Mouse (Mus musculus): ENCODE measurements at regions not wholly inside any gene's neighbourhood (a gene's known extent, or its start where the extent isn't known, plus 50 kb on each side); places are given as distances from the start of the nearest gene placed in this dataset.
A peak's percentile ranks its signal among the peaks of the same experiment; 100 is the strongest.

- 57% methylated on average over 5 of the region's 5 CpGs for WGBS
- H3K36me3 ChIP-seq = no peaks in the 10 kb centered on the region
- H3K4me3 ChIP-seq (replicated peaks) = no peak overlapping the region
- no peak overlapping the region for H3K27ac ChIP-seq
- no peaks in the 10 kb centered on the region for H3K4me1 ChIP-seq (replicated peaks)
- no peak for ATAC-seq (ENCODE audit: insufficient number of reproducible peaks, insufficient read depth, low FRiP score, low TSS enrichment, low read depth)
- H3K9me3 ChIP-seq = no peaks in the 10 kb centered on the region
- peaks cover 20% of the 10 kb centered on the region for H3K27me3 ChIP-seq
- H3K4me2 ChIP-seq = no peak overlapping the region
- no peak overlapping the region for H3K9ac ChIP-seq (replicated peaks)
Observed at GRCm38 (mm10) chr9:46509896-46510295, 190.1 kb upstream of the 4931429L15Rik start.

- Histone ChIP-seq H3K27ac (no peak overlapping the region), H3K4me2 (no peak overlapping the region), H3K4me1 (replicated peaks) (no peaks in the 10 kb centered on the region), H3K9me3 (no peaks in the 10 kb centered on the region), H3K4me3 (replicated peaks) (no peak overlapping the region), H3K27me3 (peaks cover 21% of the 10 kb centered on the region), H3K9ac (replicated peaks) (no peak overlapping the region), H3K36me3 (no peaks in the 10 kb centered on the region)
- no peak for ATAC-seq (ENCODE audit: insufficient number of reproducible peaks, insufficient read depth, low FRiP score, low TSS enrichment, low read depth)
- 25% methylated on average over 5 of the region's 5 CpGs for WGBS
Observed at GRCm38 (mm10) chr9:46509458-46509857, 189.7 kb upstream of the 4931429L15Rik start.

GRCm38 (mm10) chr9:46507036-46507435 lies 187.2 kb upstream of the 4931429L15Rik start:
- H3K27ac ChIP-seq = no peak overlapping the region

GRCm38 (mm10) chr9:46504536-46504935 lies 184.8 kb upstream of the 4931429L15Rik start:
- 32% methylated on average over 12 of the region's 12 CpGs for WGBS
- ATAC-seq (ENCODE audit: insufficient number of reproducible peaks, insufficient read depth, low FRiP score, low TSS enrichment, low read depth) = no peak
- Histone ChIP-seq H3K4me3 (replicated peaks) (no peak overlapping the region), H3K4me1 (replicated peaks) (0 out of 2 replicates have a peak, but pooled peaks cover 3% of the 10 kb centered on the region), H3K27me3 (peaks cover 34% of the 10 kb centered on the region), H3K9me3 (no peaks in the 10 kb centered on the region), H3K27ac (no peak overlapping the region), H3K4me2 (no peak overlapping the region), H3K9ac (replicated peaks) (no peak overlapping the region), H3K36me3 (no peaks in the 10 kb centered on the region)

More at GRCm38 (mm10) chr9:46507036-46507435, 187.2 kb upstream of the 4931429L15Rik start:
- no peak for ATAC-seq (ENCODE audit: insufficient number of reproducible peaks, insufficient read depth, low FRiP score, low TSS enrichment, low read depth)
- no peak overlapping the region for H3K4me2 ChIP-seq
- H3K4me3 ChIP-seq (replicated peaks) = no peak overlapping the region
- 89% methylated on average over 4 of the region's 4 CpGs for WGBS
- H3K9me3 ChIP-seq = no peaks in the 10 kb centered on the region
- no peak overlapping the region for H3K9ac ChIP-seq (replicated peaks)
- 0 out of 2 replicates have a peak, but pooled peaks cover 3% of the 10 kb centered on the region for H3K4me1 ChIP-seq (replicated peaks)
- no peaks in the 10 kb centered on the region for H3K36me3 ChIP-seq
- peaks cover 31% of the 10 kb centered on the region for H3K27me3 ChIP-seq

GRCm38 (mm10) chr9:46504133-46504416 lies 184.3 kb upstream of the 4931429L15Rik start:
- WGBS = 64% methylated on average over 3 of the region's 3 CpGs
- Histone ChIP-seq H3K27me3 (peaks cover 36% of the 10 kb centered on the region), H3K27ac (no peak overlapping the region), H3K9ac (replicated peaks) (no peak overlapping the region), H3K4me3 (replicated peaks) (no peak overlapping the region), H3K4me2 (no peak overlapping the region), H3K9me3 (no peaks in the 10 kb centered on the region), H3K36me3 (no peaks in the 10 kb centered on the region), H3K4me1 (replicated peaks) (0 out of 2 replicates have a peak, but pooled peaks cover 3% of the 10 kb centered on the region)
- ATAC-seq (ENCODE audit: insufficient number of reproducible peaks, insufficient read depth, low FRiP score, low TSS enrichment, low read depth) = no peak

DNA sequence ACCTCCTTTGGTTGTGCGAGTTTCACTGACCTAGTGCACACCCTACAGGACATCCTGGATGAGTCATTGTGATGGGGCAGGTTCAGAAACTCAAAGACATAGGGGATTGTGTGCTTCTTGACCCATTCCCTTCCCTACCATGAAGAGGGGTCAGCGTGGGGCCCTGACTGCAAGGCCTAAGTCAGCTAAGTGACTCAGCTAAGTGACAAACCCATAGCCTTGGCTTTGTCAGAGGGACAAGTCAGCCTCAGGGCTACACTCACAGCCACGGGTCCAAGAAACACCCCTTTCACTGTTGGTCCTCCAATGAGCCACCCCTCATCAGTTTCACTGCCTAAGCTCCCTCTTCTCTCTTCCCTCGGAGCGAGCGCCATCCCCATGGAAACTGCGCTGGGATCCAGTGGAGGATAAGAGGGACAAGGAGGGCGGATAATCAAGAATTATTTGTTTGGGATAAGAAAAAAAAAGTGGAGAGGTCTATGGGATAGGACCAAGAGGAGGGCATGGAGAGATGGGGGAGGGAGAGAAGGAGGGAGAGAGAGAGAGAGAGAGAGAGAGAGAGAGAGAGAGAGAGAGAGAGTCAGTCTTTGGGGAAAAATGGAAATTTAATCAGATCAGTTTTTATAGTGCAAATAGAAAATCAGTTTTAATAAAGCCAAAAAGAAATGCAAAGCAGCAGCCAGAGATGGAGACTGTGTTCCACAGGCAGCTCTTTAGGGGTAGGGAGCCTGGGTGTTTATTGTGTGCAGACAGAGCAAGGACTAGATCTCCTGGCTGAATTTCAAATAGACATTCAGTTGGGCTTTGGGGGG lies 183.7 kb upstream of the 4931429L15Rik start:
- Histone ChIP-seq H3K36me3 (no peaks in the 10 kb centered on the region), H3K4me3 (replicated peaks) (no peak overlapping the region), H3K27ac (no peak overlapping the region), H3K27me3 (peaks cover 36% of the 10 kb centered on the region), H3K4me1 (replicated peaks) (0 out of 2 replicates have a peak, but pooled peaks cover 9% of the 10 kb centered on the region), H3K4me2 (no peak overlapping the region), H3K9ac (replicated peaks) (no peak overlapping the region), H3K9me3 (no peaks in the 10 kb centered on the region)
- ATAC-seq (ENCODE audit: insufficient number of reproducible peaks, insufficient read depth, low FRiP score, low TSS enrichment, low read depth) = no peak
- 85% methylated on average over 8 of the region's 8 CpGs for WGBS

GRCm38 (mm10) chr9:46499426-46499825 lies 179.6 kb upstream of the 4931429L15Rik start:
- Histone ChIP-seq H3K4me1 (replicated peaks) (0 out of 2 replicates have a peak, but pooled peaks cover 12% of the 10 kb centered on the region), H3K9me3 (no peaks in the 10 kb centered on the region), H3K27ac (no peak overlapping the region), H3K27me3 (peaks cover 30% of the 10 kb centered on the region), H3K9ac (replicated peaks) (no peak overlapping the region), H3K36me3 (no peaks in the 10 kb centered on the region), H3K4me2 (no peak overlapping the region), H3K4me3 (replicated peaks) (no peak overlapping the region)
- no peak for ATAC-seq (ENCODE audit: insufficient number of reproducible peaks, insufficient read depth, low FRiP score, low TSS enrichment, low read depth)
- WGBS = 22% methylated on average over 2 of the region's 2 CpGs

- Histone ChIP-seq H3K4me2 (no peak overlapping the region), H3K9ac (replicated peaks) (no peak overlapping the region), H3K27ac (no peak overlapping the region), H3K27me3 (peaks cover 30% of the 10 kb centered on the region), H3K9me3 (no peaks in the 10 kb centered on the region), H3K36me3 (no peaks in the 10 kb centered on the region), H3K4me1 (replicated peaks) (0 out of 2 replicates have a peak, but pooled peaks cover 8% of the 10 kb centered on the region), H3K4me3 (replicated peaks) (no peak overlapping the region)
- ATAC-seq (ENCODE audit: insufficient number of reproducible peaks, insufficient read depth, low FRiP score, low TSS enrichment, low read depth) = no peak
- WGBS = 57% methylated on average over 5 of the region's 5 CpGs
Observed at GRCm38 (mm10) chr9:46498861-46499260, 179.1 kb upstream of the 4931429L15Rik start.

DNA sequence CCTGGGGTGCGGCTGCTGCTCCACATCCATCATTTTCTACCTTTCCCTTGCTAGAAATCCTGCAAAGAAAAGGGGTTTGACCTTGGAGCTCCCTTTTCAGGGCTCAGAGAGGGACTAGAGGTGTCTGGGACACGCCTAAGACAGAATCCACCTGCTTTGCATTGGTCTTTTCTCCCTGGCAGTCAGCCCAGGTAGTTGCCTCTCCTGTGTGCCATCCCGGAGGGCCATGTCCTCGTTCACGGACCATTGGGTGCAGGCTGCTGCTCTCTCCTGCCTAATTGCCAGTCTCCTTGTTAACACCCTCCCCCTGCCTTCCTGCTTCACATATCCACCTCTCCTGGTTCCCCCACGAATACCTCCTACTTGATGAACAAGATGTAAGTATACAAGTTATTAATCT lies 175.5 kb upstream of the 4931429L15Rik start:
- no peak overlapping the region for H3K9ac ChIP-seq (replicated peaks)
- 51% methylated on average over 6 of the region's 6 CpGs for WGBS

DNA sequence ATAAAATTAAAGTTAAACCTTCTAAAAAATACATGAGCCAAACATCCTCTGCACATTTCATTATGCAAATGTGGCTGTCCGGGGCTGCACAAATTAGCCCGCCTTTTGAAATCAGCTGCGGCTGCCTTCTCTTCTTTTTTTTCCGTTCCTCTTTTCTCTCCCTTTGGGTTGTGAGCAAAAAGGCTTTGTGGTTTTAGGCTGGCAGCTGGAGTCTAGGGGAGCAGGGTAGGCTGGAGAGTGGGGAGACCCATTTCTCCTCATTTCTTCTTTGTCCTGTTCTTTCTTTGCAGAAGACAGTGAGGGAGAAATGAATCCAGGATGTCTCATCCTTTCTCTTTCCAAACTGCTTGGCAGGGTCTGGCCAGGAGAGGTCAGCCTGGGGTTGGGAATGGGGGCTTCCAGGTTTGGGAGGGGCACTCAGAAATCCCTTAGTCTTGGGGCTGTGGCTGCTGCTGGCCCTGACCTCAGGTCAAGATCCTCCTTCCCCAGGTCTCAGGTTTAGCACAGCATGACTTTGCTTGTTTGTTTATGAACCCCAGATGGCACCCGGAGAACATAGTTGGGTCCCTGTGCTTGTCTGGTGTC lies 163.2 kb upstream of the 4931429L15Rik start:
- H3K9me3 ChIP-seq = no peaks in the 10 kb centered on the region
- 65% methylated on average over 5 of the region's 5 CpGs for WGBS
- no peak overlapping the region for H3K4me3 ChIP-seq (replicated peaks)
- H3K27ac ChIP-seq = no peak overlapping the region
- no peaks in the 10 kb centered on the region for H3K36me3 ChIP-seq
- H3K4me1 ChIP-seq (replicated peaks) = peaks cover 11% of the 10 kb centered on the region; the same call in 1 of the 2 replicates
- no peak for ATAC-seq (ENCODE audit: insufficient number of reproducible peaks, insufficient read depth, low FRiP score, low TSS enrichment, low read depth)
- H3K4me2 ChIP-seq = no peak overlapping the region
- no peak overlapping the region for H3K9ac ChIP-seq (replicated peaks)
- peaks cover 3% of the 10 kb centered on the region; the same call in 1 of the 2 replicates for H3K27me3 ChIP-seq

More for the DNA sequence above, 175.5 kb upstream of the 4931429L15Rik start:
- Histone ChIP-seq H3K27me3 (peaks cover 11% of the 10 kb centered on the region), H3K4me3 (replicated peaks) (no peak overlapping the region), H3K27ac (0 out of 2 replicates have a peak overlapping the region, but pooled peaks have one; percentile 17), H3K4me2 (no peak overlapping the region), H3K9me3 (no peaks in the 10 kb centered on the region), H3K4me1 (replicated peaks) (0 out of 2 replicates have a peak, but pooled peaks cover 8% of the 10 kb centered on the region), H3K36me3 (no peaks in the 10 kb centered on the region)
- ATAC-seq (ENCODE audit: insufficient number of reproducible peaks, insufficient read depth, low FRiP score, low TSS enrichment, low read depth) = no peak

GRCm38 (mm10) chr9:46482034-46482858 lies 162.5 kb upstream of the 4931429L15Rik start:
- H3K36me3 ChIP-seq = no peaks in the 10 kb centered on the region
- H3K4me1 ChIP-seq (replicated peaks) = peaks cover 11% of the 10 kb centered on the region; the same call in 1 of the 2 replicates
- H3K9me3 ChIP-seq = no peaks in the 10 kb centered on the region
- no peak for ATAC-seq (ENCODE audit: insufficient number of reproducible peaks, insufficient read depth, low FRiP score, low TSS enrichment, low read depth)
- no peak overlapping the region for H3K4me3 ChIP-seq (replicated peaks)
- no peak overlapping the region for H3K27ac ChIP-seq
- H3K9ac ChIP-seq (replicated peaks) = no peak overlapping the region
- 60% methylated on average over 12 of the region's 12 CpGs for WGBS
- peaks cover 3% of the 10 kb centered on the region; the same call in 1 of the 2 replicates for H3K27me3 ChIP-seq
- no peak overlapping the region for H3K4me2 ChIP-seq
